Mouse (Mus musculus): ENCODE measurements around the gene Sptbn4. TPM values are rescaled to one million over a fixed set of nuclear protein-coding genes. Genes with fewer than 3 reads are reported as not detected.
A peak's percentile ranks its signal among the peaks of the same experiment; 100 is the strongest.

Sptbn4 gene
- polyA plus RNA-seq, 1 experiment from 2014 or later = 0.45 TPM

DNA sequence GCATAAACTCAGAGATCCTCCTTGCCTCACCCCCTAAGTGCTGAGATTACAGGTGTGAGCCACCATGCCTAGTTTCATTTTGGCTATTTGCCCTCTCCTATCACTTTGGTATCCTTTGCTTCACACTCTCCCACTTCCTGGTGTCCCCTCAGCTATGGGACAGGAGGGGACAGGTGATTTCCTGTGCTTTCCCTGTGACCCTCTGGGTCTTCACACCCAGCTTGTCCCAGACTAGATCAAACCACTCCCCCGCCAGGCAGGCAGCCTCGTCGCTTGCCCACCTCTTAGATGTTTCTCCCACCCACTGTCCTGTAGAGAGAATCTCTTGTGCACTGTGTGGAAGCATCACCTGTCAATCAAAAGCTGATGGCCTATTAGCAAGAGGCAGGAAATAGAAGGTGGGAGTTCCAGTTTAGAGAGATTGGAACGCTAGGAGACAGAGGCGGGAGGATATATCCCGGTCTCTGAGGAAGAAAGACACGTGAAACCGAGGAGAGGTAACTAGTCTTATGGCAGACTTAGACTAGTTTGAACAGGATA lies 136.4 kb downstream of the Sptbn4 start:
- Histone ChIP-seq H3K27me3 (replicated peaks) (no peaks in the 10 kb centered on the region), H3K4me2 (peak overlapping the region; percentile 51; the same call in 1 of the 2 replicates), H3K9me3 (no peaks in the 10 kb centered on the region), H3K36me3 (peaks cover 35% of the 10 kb centered on the region), H3K4me3 (replicated peaks) (no peak overlapping the region), H3K9ac (no peak overlapping the region), H3K27ac (peak overlapping the region; percentile 21; the same call in 1 of the 2 replicates), H3K4me1 (peaks cover 20% of the 10 kb centered on the region)
- ATAC-seq (ENCODE audit: insufficient read depth, low FRiP score, low read depth) = no peak
- 54% methylated on average over 8 of the region's 8 CpGs for WGBS

- H3K4me1 ChIP-seq = peaks cover 20% of the 10 kb centered on the region
- H3K36me3 ChIP-seq = peaks cover 34% of the 10 kb centered on the region
- peak overlapping the region; percentile 51 for H3K4me2 ChIP-seq
- peak overlapping the region; percentile 45; the same call in 1 of the 2 replicates for H3K27ac ChIP-seq
- ATAC-seq (ENCODE audit: insufficient read depth, low FRiP score, low read depth) = 0 out of 2 replicates have a peak, but pooled peaks have one; percentile 11
- no peaks in the 10 kb centered on the region for H3K9me3 ChIP-seq
- no peaks in the 10 kb centered on the region for H3K27me3 ChIP-seq (replicated peaks)
- no peak overlapping the region for H3K9ac ChIP-seq
- peak overlapping the region; percentile 18; the same call in 1 of the 2 replicates for H3K4me3 ChIP-seq (replicated peaks)
- 22% methylated on average over 17 of the region's 17 CpGs for WGBS
These were observed 137.2 kb downstream of the Sptbn4 start for GRCm38 (mm10) chr7:27310306-27310705.

DNA sequence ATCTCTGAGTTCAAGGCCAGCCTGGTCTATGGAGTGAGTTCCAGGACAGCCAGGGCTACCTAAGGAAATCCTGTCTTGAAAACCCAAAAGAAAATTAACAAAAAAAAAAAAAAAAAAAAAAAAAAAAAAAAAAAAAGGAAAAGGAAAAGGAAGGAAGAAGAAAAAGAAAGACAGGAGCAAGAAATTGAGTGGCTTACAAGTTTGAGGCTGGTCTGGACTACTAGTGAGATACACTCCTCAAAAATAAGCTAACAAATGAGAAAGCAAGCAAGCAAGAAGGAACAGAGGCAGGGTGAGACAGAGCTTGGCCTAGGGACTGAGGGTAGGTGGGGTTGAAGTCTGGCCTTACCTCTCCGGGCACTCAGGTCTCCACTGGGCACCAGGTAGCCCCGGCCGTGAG lies 137.7 kb downstream of the Sptbn4 start:
- ATAC-seq (ENCODE audit: insufficient read depth, low FRiP score, low read depth) = no peak
- 69% methylated on average over 3 of the region's 3 CpGs for WGBS
- H3K4me1 ChIP-seq = peaks cover 20% of the 10 kb centered on the region
- H3K27ac ChIP-seq = peak overlapping the region; percentile 45; the same call in 1 of the 2 replicates
- no peak overlapping the region for H3K4me3 ChIP-seq (replicated peaks)
- no peaks in the 10 kb centered on the region for H3K27me3 ChIP-seq (replicated peaks)
- peak overlapping the region; percentile 51 for H3K4me2 ChIP-seq
- no peak overlapping the region for H3K9ac ChIP-seq
- peaks cover 34% of the 10 kb centered on the region for H3K36me3 ChIP-seq
- H3K9me3 ChIP-seq = no peaks in the 10 kb centered on the region

- Histone ChIP-seq H3K27ac (peak overlapping the region; percentile 63; the same call in 1 of the 2 replicates), H3K4me2 (peak overlapping the region; percentile 53), H3K36me3 (peaks cover 26% of the 10 kb centered on the region), H3K9me3 (no peaks in the 10 kb centered on the region), H3K27me3 (replicated peaks) (no peaks in the 10 kb centered on the region), H3K4me3 (replicated peaks) (peak overlapping the region; percentile 31), H3K4me1 (peaks cover 20% of the 10 kb centered on the region), H3K9ac (no peak overlapping the region; the same call in 1 of the 2 replicates)
- ATAC-seq (ENCODE audit: insufficient read depth, low FRiP score, low read depth) = peak; percentile 55
- 13% methylated on average over 28 of the region's 28 CpGs for WGBS
These were observed 138.5 kb downstream of the Sptbn4 start for GRCm38 (mm10) chr7:27308821-27309549.

GRCm38 (mm10) chr7:27307551-27307950 lies 139.9 kb downstream of the Sptbn4 start:
- H3K4me1 ChIP-seq = peaks cover 20% of the 10 kb centered on the region
- no peaks in the 10 kb centered on the region for H3K27me3 ChIP-seq (replicated peaks)
- H3K9me3 ChIP-seq = no peaks in the 10 kb centered on the region
- H3K9ac ChIP-seq = no peak overlapping the region
- no peak for ATAC-seq (ENCODE audit: insufficient read depth, low FRiP score, low read depth)
- no peak overlapping the region for H3K4me2 ChIP-seq
- peaks cover 14% of the 10 kb centered on the region; the same call in 1 of the 2 replicates for H3K36me3 ChIP-seq
- no peak overlapping the region for H3K4me3 ChIP-seq (replicated peaks)
- no peak overlapping the region for H3K27ac ChIP-seq
- WGBS = 66% methylated on average over 9 of the region's 9 CpGs

Other genes with a start within 250 kb of the Sptbn4 start
- 8.8 and 9.4 TPM in 2 replicates for gene Itpkc, start 219.0 kb downstream of the Sptbn4 start, polyA plus RNA-seq (2015; fragmentation: Nextera tagmentation; extraction: Ambion mirVana)
- 21.2 and 26.2 TPM in 2 replicates for gene Coq8b, start 214.7 kb downstream of the Sptbn4 start, polyA plus RNA-seq (2015; fragmentation: Nextera tagmentation; extraction: Ambion mirVana)
- 22.7 and 23.4 TPM in 2 replicates for gene Numbl, start 189.3 kb downstream of the Sptbn4 start, polyA plus RNA-seq (2015; fragmentation: Nextera tagmentation; extraction: Ambion mirVana)
- gene Ltbp4, start 110.0 kb downstream of the Sptbn4 start, polyA plus RNA-seq (2015; fragmentation: Nextera tagmentation; extraction: Ambion mirVana) = 154 and 161 TPM in 2 replicates
- gene Shkbp1, start 91.7 kb downstream of the Sptbn4 start, polyA plus RNA-seq (2015; fragmentation: Nextera tagmentation; extraction: Ambion mirVana) = 38.8 and 43.7 TPM in 2 replicates
- gene Gm20479, start 90.3 kb downstream of the Sptbn4 start, polyA plus RNA-seq (2015; fragmentation: Nextera tagmentation; extraction: Ambion mirVana) = 0.62 and 1.7 TPM in 2 replicates
- 86.6 and 133 TPM in 2 replicates for gene Blvrb, start 292 bp upstream of the Sptbn4 start, polyA plus RNA-seq (2015; fragmentation: Nextera tagmentation; extraction: Ambion mirVana)
- 29.3 and 35.1 TPM in 2 replicates for gene Sertad3, start 26.1 kb upstream of the Sptbn4 start, polyA plus RNA-seq (2015; fragmentation: Nextera tagmentation; extraction: Ambion mirVana)
- gene Sertad1, start 39.2 kb upstream of the Sptbn4 start, polyA plus RNA-seq (2015; fragmentation: Nextera tagmentation; extraction: Ambion mirVana) = 35.3 and 36.7 TPM in 2 replicates
- gene Prx, start 51.6 kb upstream of the Sptbn4 start, polyA plus RNA-seq (2015; fragmentation: Nextera tagmentation; extraction: Ambion mirVana) = 3.1 and 3.5 TPM in 2 replicates
- gene Hipk4, start 75.6 kb upstream of the Sptbn4 start, polyA plus RNA-seq (2015; fragmentation: Nextera tagmentation; extraction: Ambion mirVana) = 0.67 and 0.86 TPM in 2 replicates
- gene Pld3, start 105.5 kb upstream of the Sptbn4 start, polyA plus RNA-seq (2015; fragmentation: Nextera tagmentation; extraction: Ambion mirVana) = 77.5 and 81.0 TPM in 2 replicates
- 21.0 and 23.4 TPM in 2 replicates for gene 2310022A10Rik, start 105.5 kb upstream of the Sptbn4 start, polyA plus RNA-seq (2015; fragmentation: Nextera tagmentation; extraction: Ambion mirVana)
- 77.7 and 82.3 TPM in 2 replicates for gene Akt2, start 143.9 kb upstream of the Sptbn4 start, polyA plus RNA-seq (2015; fragmentation: Nextera tagmentation; extraction: Ambion mirVana)
- gene Ttc9b, start 206.2 kb upstream of the Sptbn4 start, polyA plus RNA-seq (2015; fragmentation: Nextera tagmentation; extraction: Ambion mirVana) = 1.6 and 1.8 TPM in 2 replicates
- 7.1 and 8.3 TPM in 2 replicates for gene Map3k10, start 226.9 kb upstream of the Sptbn4 start, polyA plus RNA-seq (2015; fragmentation: Nextera tagmentation; extraction: Ambion mirVana)
- gene Zfp607b, start 241.7 kb upstream of the Sptbn4 start, polyA plus RNA-seq (2015; fragmentation: Nextera tagmentation; extraction: Ambion mirVana) = 2.9 and 4.2 TPM in 2 replicates